Mouse (Mus musculus) megakaryocyte-erythroid progenitor cell, adult 5-6 weeks (primary cell): ENCODE measurements around the gene Zscan26. TPM values are rescaled to one million over a fixed set of nuclear protein-coding genes. Genes with fewer than 3 reads are reported as not detected.
"Not testable (repeated sequence)": the region's sequence is repeated elsewhere in the genome, so short reads cannot be mapped to it uniquely, and the experiment has no call there.

Experiments
- ATAC-seq: replicated peaks from 2 replicates; pipeline ENCODE4 v1.8.0; 2016; ENCODE audit warnings: mild to moderate bottlenecking, inconsistent platforms; ENCODE audit not compliant: severe bottlenecking, poor library complexity, low FRiP score, low TSS enrichment
- total RNA-seq, 2 experiments: library from RNA; stranded (forward) in 1 of 2; stranded (reverse) in 1 of 2; fragments of 200-1000, 215-1000 nt in 1 of 2; fragments of >200 nt in 1 of 2; fragmentation: Nextera tagmentation in 1 of 2; gene quantifications; 2 replicates each; pipeline ENCODE4 v1.2.3; 2014 to 2017

The Zscan26 gene
- total RNA-seq (2014; fragmentation: Nextera tagmentation) (11.1 and 23.8 TPM in 2 replicates), total RNA-seq (2017) (16.8 and 21.2 TPM in 2 replicates)

GRCm38 (mm10) chr13:21453449-21453848 lies at the start of gene Zscan26:
Gene Zscan26, minus strand, starts transcription at chr13:21453730.
- ATAC-seq = peak; percentile 96

GRCm38 (mm10) chr13:21502296-21502695 lies 48.8 kb upstream of the Zscan26 start:
- no peak for ATAC-seq

GRCm38 (mm10) chr13:21501182-21501581 lies 47.7 kb upstream of the Zscan26 start, which contains the start of gene Gm11273:
Gene Gm11273, minus strand, starts transcription at chr13:21501418.
- peak; percentile 35; the same call in 1 of the 2 replicates for ATAC-seq

GRCm38 (mm10) chr13:21495080-21495479 lies 41.5 kb upstream of the Zscan26 start, which contains the start of gene AK157302:
Gene AK157302, plus strand, starts transcription at chr13:21495223.
- ATAC-seq = no peak

- ATAC-seq = no peak
Measured at GRCm38 (mm10) chr13:21492847-21493246, 39.3 kb upstream of the Zscan26 start.

- ATAC-seq = no peak
Measured at GRCm38 (mm10) chr13:21486881-21487280, 33.4 kb upstream of the Zscan26 start.

- peak; percentile 52 for ATAC-seq
Measured at GRCm38 (mm10) chr13:21478759-21479670, 25.5 kb upstream of the Zscan26 start, which contains the start of the genes Zkscan4 and Gm10065. Gene Zkscan4, plus strand, starts transcription at chr13:21478907. Gene Gm10065, minus strand, starts transcription at chr13:21479441.

- ATAC-seq = peak; percentile 17; the same call in 1 of the 2 replicates
Measured at GRCm38 (mm10) chr13:21472427-21472826, 18.9 kb upstream of the Zscan26 start.

GRCm38 (mm10) chr13:21469097-21469496 lies 15.6 kb upstream of the Zscan26 start:
- ATAC-seq = no peak

- ATAC-seq = peak; percentile 97
Measured at GRCm38 (mm10) chr13:21468061-21469019, 14.8 kb upstream of the Zscan26 start, which contains the start of gene Nkapl. Gene Nkapl, minus strand, starts transcription at chr13:21468509.

- no peak for ATAC-seq
Measured at GRCm38 (mm10) chr13:21467336-21467735, 13.8 kb upstream of the Zscan26 start.

- ATAC-seq = not testable (repeated sequence)
Measured at GRCm38 (mm10) chr13:21462516-21462915, 9.0 kb upstream of the Zscan26 start.

GRCm38 (mm10) chr13:21456347-21456746 lies 2.8 kb upstream of the Zscan26 start:
- no peak for ATAC-seq

GRCm38 (mm10) chr13:21454133-21454532 lies 603 bp upstream of the Zscan26 start:
- ATAC-seq = no peak

GRCm38 (mm10) chr13:21453042-21453441 lies 488 bp downstream of the Zscan26 start:
- peak; percentile 35 for ATAC-seq

GRCm38 (mm10) chr13:21447856-21448614 lies 5.5 kb downstream of the Zscan26 start:
- ATAC-seq = no peak

- ATAC-seq = no peak
Measured at GRCm38 (mm10) chr13:21446796-21447195, 6.7 kb downstream of the Zscan26 start.

- no peak for ATAC-seq
Measured at GRCm38 (mm10) chr13:21441207-21441572, 12.3 kb downstream of the Zscan26 start.
